Mouse (Mus musculus) urinary bladder, adult 18-20 months (tissue): ENCODE measurements around the gene Aspn.

Experiments
- DNase-seq, 2 experiments: peaks; one replicate each; pipeline ENCODE4 v3.0.0; 2022; ENCODE audit warnings: low spot score in 2 of 2, mixed read lengths in 2 of 2

Gene Aspn

DNA sequence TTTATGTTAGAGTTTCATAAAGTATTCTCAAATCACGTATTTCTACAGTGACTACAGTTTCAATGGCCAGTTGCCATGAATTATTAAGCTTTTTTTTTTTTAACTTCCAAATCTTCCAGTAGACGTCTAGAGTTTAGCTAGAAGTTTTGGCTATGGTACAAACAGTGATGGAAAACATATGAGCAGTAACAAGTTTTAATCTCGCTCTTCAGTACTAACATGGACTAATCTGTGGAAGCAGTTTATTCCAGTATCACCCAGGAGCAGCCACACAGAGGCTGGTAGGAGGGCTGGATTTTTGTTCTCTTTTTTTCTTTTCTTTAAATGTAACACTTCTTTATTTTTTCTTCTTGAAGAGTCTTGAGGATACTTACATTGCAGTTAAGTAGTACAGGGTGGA lies at the start of gene Aspn:
Aspn (plus strand) TSS at position 165 of the 400 bp plus-strand sequence.
- no peak for DNase-seq

DNA sequence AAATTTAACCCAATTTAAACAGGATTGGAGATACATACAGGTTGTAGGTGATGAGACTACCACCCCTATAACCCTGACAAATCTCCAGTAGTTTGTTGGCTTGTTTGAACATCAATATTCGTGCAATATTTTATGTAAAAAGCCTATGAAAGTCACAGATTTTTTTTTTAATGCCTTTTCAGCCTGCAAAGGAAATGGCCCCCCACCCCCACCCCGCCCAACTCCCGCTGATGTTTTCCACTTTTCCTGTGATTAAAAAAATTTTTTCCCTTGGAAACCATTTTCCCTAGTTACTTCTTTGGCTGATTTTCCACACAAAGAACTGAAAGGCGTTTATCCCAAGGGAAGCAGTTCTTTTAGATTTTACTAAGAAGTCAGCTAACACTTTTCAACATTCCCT lies 39.7 kb upstream of the Aspn start, which contains the start of gene Ecm2:
Ecm2 (plus strand) TSS at position 301 of the 400 bp plus-strand sequence.
- no peak for DNase-seq

DNA sequence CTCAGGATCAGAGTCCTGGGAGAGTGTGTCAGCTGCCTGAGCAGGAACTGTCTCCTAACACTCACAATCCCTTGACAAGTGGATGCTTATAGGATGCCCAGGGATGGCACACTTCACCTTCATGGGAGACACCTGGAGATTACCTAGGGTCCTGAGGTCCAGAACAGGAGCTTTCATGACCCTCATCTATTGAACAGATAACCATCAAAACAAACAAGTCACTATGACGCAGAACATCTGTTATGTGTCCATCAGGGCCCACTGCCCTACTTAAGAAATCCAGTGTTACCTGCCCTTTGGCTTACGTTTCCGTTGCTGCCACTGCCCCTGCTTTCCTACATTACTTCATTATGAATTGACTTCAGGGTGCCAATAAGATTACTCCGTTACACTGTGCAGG lies 38.5 kb upstream of the Aspn start:
- no peak for DNase-seq

DNA sequence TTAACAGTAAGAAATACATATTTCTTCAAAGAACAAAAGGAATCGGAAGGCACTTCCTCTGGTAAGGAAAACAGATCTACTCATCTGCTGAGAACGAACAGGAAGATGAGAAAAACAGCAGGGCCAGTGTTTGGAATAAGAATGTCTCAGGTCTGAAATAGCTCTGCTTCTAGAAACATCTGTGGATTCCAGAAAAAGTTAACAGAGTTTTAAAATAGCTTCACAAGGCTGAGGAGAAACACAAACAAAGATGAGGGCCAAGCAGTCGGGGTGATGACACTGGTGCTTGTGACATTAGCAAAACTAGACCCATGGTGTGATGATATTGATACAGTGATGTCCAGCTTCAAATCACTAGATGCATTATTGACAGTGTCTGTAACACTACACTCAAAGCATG lies 37.1 kb upstream of the Aspn start:
- no peak for DNase-seq

DNA sequence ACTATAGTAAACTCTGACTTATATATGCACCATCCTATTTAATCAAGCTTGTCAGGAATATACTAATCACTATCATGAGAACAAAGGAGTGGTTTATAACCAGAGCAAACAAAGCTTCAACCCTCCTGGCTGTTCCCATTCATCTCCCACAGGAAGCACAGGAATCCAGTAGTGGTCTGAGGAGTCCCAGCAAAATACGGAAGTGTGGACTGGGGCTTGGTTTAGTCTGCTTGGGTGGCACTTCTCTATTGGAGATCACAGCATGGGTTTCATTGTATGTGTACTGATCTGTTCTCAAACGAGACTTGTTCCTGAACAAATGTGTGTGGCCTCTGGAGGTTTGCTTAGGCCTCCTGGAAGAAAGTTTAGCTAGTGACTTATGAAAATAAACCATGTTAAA lies 25.5 kb upstream of the Aspn start:
- no peak for DNase-seq

DNA sequence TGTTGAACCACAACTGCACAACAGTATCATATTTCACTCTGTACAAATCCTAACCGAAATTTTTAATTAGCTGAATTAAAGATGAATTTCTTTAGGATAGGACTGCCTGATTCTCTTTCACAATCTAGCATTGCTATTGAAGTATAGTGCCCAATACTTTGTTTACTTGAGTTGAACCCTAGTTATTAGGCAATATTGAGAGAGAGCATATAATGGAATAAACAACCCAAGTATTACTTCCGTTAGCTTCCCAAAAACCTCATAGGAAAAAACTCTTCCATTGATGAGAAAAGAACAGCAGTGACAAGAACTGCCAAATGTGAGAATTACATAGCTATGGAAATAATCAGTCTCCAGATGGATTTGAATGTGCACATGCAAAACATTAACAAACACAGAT lies 18.0 kb upstream of the Aspn start:
- no peak for DNase-seq

DNA sequence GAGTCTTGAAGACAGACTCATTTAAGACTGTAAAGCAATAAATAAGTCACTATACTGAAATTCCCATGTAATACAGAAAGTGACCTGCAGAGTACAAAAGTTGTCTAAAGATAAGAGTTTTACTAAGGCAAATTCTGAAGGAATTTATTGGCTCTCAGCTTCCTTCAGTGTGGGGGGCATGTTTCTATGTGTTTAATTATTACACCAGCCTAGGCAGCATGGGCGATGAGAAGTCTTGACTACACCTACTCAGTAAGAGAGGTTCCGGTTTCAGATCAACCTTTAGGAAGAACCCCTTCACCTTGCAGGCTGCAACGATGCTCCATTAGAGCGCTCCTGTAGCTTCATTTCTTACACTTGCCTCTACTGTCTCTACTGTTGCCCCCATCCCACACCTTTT lies 13.6 kb upstream of the Aspn start:
- DNase-seq = no peak

DNA sequence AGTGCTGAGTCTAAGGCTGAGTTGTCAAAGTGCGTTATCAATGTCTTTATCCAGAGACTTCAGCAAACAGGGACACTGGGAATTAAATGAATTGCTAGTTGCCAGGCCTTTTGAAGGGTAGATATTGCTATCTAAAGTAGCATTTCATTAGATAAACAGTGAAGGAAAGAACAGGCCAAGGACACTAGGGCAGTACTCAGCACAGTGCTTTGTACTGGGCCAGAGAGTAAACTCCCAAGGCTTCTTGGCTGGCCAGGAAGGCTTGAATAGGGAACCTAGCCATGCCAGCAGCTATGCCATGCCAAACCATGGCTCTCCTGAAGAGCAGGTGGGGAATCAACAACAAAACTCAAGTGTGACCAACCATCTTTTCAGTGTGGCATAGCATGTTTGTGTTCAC lies 7.3 kb upstream of the Aspn start:
- DNase-seq = no peak

DNA sequence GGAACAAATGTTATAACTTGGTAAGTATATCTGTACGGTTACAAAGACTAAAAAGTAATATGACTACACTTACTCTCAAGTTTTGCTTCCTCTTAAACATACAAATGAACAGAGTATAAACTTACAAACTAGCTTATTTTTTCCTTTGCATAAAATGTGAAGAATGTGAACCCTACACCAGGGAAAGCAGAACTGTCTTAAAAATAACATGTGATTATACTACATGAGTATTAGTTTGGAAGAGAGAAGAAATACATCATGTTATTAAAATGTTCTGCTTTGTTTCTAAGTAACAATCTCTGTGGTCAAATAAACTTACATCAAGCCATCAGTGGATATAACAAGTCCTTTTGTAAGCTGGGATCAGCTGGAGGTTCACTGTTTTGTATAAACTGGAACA lies 5.5 kb upstream of the Aspn start:
- no peak for DNase-seq

DNA sequence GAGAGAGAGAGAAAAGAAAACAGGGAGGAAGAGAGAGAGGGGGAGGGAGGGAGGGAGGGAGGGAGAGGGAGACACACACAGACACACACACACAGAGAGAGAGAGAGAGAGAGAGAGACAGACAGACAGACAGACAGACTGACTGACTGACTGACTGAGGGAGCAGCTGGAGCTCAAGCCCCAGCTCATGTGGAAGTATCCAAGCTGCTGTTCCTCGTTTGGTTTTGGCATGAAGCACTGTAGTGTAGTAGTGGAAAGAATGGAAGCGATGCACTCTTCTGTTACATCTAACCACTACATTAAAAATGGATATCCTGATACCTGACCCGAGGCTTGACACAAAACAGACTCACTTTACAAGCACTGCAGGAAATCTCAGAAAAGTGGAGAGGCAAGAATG lies 1.4 kb downstream of the Aspn start:
- no peak for DNase-seq

DNA sequence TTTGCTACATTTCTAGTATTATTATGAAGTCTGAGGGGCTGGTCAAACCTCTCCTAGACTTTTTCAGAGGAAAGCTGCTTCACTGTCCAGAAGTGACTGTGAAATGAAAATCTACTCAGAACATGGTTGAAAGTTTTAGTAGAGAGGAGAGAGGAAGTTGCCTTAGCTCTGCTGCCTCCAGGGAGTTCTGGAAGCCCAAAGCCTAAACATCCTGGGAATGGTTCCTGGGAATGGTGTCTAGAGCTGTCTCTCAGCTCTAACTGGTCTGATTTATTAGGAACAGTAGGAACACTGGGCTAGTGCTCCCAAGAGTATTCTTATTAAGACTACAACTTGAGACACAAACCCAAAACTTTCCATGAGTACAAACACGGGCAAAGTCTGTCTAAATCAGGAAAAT lies 2.3 kb downstream of the Aspn start:
- DNase-seq = no peak

DNA sequence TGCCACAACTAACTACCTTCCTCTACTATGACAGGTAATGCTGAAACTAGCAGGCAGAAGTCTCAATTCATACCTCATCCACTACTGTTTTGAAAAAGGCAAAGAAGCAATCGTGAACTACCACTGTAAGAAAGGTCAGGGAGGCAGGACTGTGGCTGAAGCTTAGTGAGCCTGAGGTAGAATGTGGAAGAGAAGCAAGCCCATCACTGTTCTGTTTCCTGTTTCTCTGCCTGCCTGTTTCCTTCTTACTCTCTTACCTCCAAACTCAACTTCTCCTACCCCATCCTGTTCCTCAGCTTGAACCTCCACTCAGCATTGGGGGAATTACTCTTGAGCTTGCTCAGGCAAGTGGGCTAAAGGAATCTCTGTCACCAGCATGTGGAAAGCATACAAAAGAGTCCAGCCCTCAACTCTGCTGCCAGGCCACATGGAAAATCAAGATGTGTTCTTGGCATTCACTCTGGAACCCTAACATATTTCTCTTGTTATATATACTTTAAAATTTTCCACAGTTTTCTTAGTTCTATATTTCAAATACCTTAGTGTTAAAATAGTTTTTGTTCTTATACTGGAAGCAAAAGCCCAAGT lies 3.4 kb downstream of the Aspn start:
- no peak for DNase-seq

DNA sequence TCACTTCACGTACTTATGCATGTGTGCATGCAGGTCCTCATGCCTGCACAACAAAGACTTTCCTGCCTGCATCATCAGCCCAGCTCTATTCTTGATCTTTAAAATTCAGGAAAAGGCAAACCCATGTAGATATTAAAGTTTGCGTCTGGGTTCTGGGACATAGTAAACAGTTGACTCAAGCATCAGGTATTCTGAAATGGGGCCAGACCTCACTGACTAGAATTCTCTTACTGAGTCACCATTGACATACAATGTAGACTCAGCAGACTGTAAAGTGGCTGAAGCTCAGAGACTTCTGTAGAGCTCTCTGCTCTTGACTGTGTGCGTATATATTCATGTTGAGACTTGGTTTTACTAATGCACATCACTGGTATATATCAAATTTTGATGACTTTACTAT lies 5.4 kb downstream of the Aspn start:
- DNase-seq = no peak

DNA sequence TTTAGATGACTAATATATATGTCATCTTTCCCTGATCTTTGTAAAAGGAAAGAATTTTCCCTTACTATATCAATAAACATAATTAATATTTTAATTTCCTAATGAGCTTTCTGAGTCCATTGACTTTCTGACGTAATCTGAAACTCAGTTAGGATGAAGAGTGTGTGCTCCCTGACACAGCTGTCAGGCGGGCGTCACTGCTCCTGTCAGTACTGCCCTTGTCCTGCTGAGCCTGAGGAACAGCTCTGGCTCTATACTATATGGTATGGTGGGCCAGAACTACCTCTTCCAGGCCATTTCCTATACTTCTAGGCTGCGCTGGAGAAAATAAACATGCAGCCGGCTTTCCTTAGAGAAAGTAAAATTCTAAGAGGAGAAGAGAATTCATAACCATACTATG lies 10.3 kb downstream of the Aspn start:
- no peak for DNase-seq

DNA sequence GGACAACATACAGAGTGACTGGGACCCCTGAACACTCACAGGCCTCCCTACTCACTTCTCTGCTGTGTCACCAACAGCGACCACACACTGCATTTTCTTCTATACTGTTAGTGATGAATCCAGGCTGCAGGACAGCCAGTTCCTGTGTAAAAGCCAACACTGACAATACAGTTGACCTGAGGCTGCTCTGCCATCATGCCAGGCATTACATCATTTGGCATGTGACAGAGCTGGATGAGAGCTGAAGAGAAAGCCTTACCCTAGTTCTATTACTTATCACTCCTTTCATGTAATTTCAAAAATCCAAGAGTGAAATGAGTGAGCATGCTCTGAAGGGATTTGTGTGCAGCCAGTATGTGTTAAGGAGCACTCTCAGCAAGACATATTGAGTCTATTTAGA lies 12.0 kb downstream of the Aspn start:
- no peak for DNase-seq

DNA sequence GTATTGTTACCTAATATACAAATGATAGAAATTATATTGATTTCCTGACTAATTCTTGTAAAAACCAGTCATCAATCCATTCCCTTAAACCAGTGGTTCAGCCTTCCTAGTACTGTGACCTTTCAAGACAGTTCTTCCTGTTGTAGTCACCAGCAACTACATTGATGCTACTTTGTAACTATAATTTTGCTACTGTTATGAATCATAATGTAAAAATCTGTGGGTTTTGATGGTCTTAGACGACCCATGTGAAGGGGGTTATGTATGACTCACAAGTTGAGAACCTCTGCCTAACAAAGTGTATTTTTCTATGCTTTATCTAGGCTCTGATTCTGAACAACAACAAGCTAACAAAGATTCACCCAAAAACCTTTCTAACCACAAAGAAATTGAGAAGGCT lies 12.7 kb downstream of the Aspn start:
- DNase-seq = no peak

DNA sequence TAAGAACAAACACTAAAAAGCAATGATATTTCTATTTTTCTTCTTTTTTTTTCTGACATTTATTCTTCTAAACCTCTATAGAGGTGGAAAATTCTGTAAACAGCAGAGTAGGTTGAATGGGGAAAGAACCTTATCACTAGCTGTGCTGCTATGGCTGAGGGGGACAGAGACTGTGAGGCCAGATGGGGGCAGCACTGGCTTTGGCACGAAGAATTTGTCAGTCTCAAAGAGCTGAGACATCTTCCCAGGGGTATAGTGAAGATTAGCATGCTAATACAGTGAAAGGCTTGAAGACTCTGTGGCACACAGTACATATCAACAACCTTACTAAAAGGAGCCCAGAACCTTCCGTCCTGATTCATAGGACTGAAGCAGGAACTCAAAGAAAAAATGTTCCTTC lies 14.9 kb downstream of the Aspn start:
- DNase-seq = no peak

DNA sequence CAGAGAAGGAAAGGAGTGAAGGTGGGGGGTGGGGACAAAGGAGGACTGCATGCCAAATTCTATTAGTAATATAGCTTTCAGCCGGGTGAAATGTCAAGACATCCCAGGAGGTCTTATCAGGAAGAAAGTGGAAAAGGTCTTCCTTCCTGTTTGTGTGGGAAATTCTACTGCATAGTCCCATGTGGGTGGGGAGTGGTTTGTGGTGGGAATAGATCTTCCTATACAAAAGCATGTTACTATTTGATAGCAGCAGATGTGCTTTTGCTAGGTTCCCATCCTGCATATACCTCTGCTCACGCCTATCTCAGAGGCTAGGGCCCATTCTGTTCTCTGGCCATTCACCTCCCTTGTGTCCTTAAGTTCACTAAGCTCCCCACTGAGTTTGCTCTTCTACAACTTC lies 16.6 kb downstream of the Aspn start:
- DNase-seq = no peak

DNA sequence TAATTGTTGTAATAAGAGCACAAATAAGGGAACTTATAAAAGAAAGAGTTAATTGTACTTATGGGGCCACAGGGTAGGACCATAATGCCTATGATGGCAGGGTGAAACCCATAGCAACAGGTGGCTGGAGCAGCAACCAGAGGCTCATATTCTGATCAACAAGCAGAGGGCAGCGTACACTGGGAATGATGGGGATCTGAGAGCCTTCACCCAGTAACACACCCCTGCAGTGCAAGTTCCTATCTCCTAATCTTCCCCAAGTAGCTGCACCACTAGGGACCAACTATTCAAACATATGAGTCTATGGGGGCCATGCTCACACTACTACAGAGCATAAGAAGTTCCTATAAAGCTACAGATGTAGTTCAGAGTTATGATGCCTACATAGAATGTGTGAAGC lies 20.1 kb downstream of the Aspn start:
- DNase-seq = no peak

DNA sequence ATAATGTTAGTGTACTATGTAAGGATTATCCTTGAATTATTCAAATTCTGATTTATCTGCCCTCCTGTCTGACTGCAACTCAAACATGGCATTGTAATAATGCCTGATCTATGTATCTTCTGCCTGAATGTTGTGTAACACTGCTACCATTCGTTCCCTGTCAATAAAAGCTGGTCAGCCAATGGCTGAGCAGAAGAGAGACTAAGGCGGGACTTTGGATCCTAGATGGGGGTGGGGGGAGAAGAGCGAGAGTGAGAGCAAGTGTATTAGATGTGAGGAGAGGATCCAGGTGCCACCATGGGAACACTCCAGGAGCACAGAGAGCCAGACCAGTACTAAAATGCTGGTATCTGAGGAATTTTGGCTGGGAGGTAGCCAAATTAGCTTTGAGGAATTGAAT lies 26.1 kb downstream of the Aspn start:
- no peak for DNase-seq

DNA sequence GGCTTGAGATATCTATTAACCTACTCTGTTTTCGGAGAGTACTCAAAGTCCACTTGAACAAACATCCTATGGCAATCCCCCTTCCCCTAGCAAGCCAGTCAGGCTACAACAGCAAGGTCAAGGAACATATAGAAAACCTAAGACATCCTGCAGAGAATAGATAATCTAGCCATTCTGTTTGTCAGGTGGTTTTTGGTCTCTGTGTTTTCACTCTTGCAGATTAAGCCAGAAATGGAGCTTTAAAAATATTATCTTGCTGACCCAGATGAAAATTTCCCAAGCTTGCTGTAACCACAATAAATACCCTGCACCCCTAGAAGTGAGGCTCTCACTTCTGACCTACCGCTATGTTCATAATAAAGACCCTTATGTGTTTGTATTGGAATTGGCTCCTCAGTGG lies 27.2 kb downstream of the Aspn start:
- no peak for DNase-seq

DNA sequence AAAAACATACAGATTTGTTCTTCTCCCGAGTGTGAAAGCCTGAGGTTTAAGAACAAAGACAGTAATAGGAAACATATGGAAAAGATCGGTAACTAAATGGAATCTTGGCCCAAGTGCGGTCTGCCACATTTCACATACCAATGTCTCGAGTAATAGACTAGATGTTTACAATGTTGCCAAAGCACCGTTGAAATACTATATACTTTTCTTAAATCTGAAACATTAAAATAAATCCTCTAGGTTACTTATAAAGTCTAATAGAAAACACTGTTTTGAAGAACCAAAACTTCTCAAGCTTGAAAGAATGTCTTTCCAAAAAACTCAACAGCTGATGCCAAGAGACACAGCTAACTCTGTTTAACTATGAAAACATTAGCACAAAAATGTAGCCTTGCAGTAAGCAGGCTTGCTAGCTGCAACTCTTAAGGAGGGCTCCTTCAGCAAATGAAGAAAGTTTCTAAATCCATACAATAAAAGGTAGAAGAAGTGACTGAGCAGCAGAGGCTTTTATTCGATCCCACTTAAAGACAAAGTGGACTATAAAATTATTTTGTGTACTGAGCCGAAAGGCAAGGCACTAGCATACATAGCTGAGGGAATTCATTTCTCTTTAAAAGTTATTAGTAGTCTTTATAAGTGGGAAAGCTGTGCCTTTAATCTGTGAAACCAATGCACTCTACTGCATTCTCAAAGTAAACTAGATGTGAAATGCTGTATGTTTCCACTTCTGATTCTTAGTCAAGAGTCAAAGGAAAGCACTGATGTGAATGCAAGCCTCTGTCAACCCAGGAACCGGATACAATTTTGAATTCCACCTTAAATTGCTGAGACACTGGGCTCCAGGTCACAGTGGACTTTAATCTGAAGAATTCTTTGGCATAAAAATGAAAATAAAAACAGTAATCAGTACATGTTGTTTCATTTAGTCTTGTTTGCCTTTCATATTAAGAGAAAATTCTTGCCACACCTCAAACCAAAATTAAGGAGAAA lies 37.6 kb downstream of the Aspn start, which contains the start of gene Omd:
Omd (plus strand) TSS at position 922 of the 990 bp plus-strand sequence.
- DNase-seq = no peak

DNA sequence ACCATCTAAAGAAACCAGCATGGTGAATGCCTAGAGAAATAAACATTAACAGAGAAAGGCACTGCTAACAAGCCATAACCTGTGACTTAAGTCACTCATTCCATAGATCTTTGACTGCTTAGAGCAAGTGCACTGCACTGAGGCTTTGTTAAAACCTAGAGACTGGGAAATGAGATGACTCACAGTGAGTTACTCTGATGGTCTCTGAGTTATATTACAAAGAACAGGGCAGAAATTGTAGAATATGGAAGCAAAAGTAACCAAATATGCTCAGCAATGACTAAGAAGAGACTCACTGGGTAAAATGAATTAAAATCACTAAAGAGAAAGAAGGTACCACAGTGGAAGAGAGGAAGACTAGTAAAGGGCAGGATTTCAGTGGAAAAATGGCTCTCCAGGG lies 39.6 kb downstream of the Aspn start:
- DNase-seq = no peak
